Mouse (Mus musculus): Measurements from ENCODE around the gene Pycard. TPM values are rescaled to one million over a fixed set of nuclear protein-coding genes. Genes with fewer than 3 reads are reported as not detected.
A peak's percentile ranks its signal among the peaks of the same experiment; 100 is the strongest.

The Pycard gene
- total RNA-seq, 2 experiments from 2014 or later: 0.83 to 3.7 TPM

DNA sequence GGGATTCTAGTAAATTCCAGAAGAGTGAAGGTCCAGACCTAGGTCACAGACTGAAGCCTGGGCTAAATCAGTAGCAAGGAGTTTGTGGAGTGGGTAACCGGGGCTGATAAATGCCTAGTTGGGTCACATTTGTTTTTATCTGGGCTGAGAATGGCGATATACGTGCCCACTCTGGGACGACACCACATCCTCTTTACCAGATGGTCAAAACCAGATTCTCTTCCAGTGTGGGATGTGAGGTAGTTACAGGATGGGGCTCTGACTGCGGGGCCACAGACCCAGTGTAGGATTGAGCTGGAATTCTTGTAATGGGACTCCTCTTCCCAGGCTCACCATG is 10.5 kb upstream of the Pycard start:
- no peak for DNase-seq (ENCODE audit: low spot score in 2 of 2)

DNA sequence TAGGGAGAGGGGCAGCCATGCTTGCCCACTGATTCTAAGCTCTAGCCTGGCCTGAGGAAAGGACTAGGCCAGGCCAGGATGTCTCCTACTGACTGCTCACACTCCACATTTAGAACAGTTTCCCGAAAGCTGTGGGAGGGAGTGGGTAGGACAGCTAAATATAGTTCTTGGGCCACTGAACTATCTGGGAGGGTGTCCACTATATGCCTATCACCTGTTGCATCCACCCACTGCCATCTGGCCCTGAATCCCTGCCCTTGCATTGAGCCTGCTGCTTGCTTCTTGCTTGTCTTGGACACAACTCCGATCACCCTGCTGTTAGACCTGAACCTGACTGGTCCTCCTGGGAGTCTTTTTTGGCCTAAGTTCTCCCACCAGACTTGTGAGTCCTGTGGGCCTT is 10.0 kb upstream of the Pycard start, which contains the start of gene Trim72:
Gene Trim72 (plus strand): TSS at position 262 of the 400 bp plus-strand sequence.
- no peak for DNase-seq (ENCODE audit: low spot score in 2 of 2)

DNA sequence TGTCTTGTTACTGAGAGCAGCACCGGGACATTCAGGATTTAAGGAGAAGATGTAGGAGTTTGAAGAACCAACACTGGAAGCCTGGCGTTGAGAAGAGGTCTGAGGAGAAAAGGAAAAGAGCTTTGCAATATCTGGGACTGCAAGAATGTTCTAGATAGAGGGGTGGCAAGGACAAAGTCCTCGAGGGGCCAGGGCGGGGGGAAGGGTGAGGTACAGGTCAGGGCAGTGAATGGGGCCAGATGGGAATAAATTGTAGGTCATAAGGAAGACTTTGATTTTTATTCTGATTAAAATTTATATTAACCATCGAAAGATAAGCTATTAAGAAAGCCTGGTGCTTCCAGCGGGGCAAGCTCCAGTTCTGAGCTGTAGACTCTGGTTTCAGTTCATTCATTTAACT is 9.4 kb upstream of the Pycard start:
- DNase-seq (ENCODE audit: low spot score in 2 of 2): no peak

DNA sequence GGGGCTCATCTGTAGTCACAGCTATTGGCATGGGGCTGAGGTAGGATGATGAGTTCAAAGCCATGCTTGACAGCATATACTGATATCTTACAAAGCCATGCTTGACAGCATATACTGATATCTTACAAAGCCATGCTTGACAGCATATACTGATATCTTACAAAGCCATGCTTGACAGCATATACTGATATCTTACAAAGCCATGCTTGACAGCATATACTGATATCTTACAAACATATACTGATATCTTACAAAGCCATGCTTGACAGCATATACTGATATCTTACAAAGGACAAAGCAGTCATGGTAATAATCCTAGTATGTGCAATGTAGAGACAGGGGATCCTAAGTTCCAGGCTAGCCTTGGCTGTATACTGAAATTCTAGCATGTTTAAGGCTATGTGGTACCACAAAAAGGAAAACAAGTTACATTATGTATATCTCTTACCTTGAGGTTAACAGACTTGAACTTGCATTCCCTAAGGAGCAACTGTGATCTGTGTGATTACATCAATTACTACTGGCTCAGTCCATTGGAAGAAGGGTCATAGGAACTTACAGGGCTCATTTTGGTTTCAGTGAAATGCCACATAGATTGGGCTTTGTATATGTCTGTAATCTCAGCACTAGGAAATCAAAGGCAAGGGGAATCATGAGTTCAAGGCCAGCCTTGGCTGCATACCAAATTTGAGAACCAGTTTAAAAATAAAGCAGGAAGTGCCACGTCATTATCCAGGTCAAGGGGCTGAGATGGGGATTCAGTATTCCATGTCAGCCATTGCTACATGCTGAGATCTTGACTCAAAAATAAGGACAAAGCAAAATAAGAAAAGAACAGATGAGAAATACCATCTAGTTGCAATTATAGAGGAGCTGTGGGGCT is 6.6 kb upstream of the Pycard start:
- no peak for DNase-seq (ENCODE audit: low spot score in 2 of 2)

DNA sequence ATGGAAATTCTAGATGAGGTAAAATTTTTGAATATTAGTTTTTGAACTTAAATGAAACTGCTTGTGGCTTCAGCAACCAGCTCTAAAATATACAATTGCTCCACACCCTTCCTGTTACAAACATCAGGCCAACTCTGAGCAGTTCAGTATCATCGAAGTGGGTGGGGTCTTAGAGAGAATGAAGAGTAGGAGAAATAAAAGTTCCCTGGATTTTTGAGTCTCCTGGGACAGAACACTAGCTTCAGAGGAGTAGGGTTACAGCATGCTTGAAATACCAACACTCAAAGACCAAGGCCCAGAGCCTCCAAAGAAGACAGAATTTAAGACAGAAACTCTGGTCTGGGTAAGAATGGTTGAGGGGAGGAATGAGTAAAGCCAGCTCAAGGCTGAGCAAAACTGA is 5.8 kb upstream of the Pycard start:
- no peak for DNase-seq (ENCODE audit: low spot score in 2 of 2)

DNA sequence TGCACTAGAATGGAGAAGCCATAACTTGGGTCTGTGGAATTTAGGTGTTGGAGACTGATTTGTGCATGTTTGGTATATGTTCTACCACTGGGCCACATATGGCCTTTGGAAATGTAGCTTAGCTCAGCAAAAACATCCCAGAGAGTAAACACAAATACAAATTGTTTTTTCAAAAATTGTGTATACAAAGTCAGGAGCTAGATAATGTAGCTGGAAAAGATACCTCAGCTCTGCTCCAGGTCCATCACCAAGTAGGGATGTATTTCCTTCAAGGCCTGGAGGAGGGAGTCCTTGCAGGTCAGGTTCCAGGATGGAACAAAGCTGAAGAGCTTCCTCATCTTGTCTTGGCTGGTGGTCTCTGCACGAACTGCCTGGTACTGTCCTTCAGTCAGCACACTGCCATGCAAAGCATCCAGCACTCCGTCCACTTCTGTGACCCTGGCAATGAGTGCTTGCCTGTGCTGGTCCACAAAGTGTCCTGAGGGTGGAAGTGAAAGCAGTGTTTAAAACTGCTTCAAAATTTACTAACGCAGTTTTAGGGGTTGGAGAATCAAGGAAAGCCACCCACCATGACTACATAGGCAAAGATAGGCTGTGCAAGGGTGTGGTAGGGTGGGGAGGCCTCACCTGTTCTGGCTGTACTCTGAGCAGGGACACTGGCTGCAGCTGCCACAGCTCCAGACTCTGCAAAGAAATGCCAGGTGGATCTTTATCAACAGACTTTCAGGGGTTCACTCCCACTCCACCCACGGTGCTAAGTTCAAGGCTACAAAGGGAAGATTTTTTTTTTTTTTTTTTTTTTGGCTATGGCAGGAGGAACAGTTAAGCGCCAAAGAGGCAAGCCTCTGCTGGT is 953 bp downstream of the Pycard start:
- peak in 1 of 2 experiments; percentile 10 for DNase-seq (ENCODE audit: low spot score in 2 of 2)

DNA sequence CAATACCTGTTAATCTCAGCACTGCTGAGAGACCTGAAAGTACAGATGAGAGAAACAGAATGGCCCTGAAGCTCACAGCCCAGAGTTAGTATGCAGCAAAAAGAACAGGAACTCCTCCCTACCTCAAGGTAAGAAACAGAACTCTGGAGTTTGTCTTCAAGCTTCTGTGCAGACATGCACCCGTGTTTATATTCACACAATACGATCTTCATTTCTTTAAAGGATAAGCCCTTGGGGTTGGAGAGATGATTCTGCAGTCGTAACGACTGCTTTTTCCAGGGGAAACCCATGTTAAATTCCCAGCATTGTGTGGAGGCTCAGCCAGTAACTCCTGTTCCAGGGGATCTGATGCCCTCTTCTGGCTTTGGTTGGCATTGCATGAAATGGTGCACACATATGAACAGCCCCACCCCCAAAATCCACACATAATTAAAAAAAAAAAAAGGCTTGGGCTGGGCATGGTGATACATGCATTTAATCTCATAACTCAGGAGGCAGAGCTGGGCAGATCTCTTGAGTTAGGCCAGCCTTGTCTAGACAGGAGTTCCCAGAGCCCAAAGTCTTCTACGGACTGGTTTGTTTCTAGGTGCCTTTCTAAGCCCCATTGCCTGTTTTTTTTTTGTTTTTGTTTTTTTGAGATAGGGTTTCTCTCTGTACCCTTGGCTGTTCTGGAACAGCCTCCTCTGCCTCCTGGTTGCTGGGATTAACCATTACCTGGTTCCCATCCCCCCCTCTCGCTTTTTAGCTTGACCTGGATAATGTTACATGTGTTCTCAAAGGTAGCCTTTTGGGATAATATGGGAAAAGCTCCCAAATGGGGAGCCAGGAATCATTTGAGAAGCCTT is 1.8 kb downstream of the Pycard start:
- peak; percentile 65 to 74 for DNase-seq (ENCODE audit: low spot score in 2 of 2)

DNA sequence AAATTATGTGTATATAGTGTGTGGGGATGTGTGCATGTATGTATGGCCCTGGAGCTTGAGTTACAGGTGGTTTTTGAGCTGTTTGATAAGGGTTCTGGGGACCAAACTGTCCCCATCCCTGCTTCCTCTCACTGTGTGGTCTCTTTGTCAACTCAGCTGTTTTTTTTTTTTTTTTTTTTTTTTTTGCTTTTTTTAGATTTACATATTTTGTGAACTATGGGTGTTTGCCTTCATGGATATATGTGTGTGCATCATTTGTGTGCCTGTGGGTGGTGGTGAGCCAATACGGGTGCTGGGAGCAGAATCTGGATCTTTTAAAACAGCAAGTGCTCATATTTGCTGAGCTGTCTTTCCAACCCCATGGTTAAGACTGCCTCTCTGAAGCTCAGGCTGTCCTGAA is 4.8 kb downstream of the Pycard start:
- peak in 1 of 2 experiments; percentile 1 for DNase-seq (ENCODE audit: low spot score in 2 of 2)

DNA sequence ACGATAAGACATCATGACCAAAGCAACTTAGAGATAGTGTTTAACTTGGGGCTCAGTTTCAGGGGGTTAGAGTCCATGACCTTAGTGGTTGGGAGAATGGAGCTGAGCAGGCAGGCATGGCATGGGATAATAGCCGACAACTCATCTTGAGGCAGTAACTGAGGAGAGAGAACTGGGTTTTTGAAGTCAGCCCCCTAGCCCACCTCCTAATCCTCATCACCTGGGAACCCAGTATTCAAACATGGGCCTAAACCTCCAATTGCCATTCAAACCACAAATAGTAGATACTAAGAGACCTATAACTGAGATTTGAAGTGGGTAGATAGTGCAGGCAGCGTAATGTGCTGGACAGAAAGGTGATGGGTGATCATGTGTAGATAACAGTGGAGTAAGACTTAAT is 13.1 kb downstream of the Pycard start:
- DNase-seq (ENCODE audit: low spot score in 2 of 2): no peak

DNA sequence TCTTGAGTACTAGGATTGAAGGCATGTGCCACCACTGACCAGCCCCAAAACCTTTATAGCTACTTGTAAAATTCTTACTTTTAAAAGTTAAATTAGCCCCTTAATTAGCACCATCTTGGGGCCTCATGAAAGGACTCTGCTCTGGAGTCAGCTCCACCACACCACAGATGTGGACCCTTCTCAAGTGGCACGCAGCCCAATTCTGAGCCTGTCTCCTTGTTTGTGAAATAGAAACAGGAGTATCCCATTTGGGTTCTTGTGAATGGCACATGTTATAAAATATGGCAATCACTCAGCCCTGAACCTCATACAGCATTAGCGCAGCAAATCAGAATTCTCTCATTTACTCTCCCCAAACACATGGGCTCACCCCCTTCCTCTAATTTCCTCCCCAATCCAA is 14.8 kb downstream of the Pycard start:
- no peak for DNase-seq (ENCODE audit: low spot score in 2 of 2)

DNA sequence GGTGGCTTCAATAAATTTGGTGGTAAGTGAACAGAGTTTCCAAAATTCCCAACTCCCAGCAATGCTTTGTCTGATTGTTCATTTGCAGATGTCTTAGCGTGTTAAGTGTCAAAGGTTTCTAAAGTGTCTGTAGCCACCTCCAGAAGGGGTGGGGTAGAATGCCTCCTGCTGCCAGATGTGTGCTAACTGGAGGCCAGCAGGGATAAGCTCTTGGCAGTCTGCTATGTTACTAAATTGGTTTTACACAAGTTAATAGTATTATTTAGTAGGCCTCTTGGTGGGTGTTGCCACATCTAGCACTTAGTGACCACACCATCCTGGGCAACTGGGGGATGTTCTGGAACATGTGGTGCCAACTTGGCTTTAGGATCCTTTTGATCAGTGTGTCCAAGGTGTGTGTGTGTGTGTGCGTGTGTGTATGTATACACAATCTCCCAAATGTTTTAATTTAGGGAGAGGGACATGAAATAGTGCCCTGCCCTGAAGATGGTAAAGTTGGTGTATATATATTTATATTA is 19.2 kb downstream of the Pycard start:
- no peak for DNase-seq (ENCODE audit: low spot score in 2 of 2)

DNA sequence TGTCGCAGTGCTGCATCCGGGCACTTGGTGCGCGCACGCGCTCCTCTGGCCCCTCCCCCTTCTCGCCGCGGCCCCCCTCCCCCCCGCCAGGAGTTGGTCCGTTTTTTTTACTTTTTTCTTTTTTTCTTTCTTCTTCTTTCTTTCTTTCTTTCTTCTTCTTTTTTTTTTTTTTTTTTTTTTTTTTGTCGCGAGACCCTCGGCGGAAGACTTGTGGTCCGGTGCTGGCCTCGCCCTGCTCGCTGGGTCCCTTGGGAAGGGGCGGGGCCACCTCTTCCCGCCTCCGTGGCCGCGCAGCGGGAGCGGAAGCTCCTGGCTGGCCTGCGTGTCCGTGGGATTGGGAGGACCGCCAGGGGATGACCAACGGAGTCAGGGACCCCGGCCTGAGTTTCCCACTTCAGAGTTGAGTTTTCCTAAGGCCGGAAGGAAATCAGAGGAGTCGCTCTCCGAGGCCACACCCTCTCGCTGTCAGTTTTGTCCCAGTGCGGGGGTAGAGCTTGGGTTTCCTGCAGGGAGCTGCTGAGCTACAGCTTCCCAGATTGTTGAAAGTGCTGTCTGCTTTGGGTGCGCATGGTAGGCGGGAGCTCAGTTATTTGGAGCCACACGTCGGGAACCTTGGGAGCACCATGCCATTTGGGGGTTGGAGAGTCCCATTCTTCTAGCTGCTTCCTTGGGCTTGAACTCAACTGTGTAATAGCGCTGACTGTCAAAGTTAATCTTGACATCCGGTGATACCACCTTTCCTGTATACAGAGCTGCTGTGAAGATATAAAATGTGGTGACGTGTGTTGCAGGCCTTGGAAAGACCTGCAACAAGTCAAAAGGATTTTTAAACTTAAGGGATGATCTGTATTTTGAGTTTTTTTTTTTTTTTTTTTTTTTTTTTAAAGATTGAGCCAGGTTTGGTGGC is 25.5 kb downstream of the Pycard start:
- peak; percentile 63 to 79 for DNase-seq (ENCODE audit: low spot score in 2 of 2)

DNA sequence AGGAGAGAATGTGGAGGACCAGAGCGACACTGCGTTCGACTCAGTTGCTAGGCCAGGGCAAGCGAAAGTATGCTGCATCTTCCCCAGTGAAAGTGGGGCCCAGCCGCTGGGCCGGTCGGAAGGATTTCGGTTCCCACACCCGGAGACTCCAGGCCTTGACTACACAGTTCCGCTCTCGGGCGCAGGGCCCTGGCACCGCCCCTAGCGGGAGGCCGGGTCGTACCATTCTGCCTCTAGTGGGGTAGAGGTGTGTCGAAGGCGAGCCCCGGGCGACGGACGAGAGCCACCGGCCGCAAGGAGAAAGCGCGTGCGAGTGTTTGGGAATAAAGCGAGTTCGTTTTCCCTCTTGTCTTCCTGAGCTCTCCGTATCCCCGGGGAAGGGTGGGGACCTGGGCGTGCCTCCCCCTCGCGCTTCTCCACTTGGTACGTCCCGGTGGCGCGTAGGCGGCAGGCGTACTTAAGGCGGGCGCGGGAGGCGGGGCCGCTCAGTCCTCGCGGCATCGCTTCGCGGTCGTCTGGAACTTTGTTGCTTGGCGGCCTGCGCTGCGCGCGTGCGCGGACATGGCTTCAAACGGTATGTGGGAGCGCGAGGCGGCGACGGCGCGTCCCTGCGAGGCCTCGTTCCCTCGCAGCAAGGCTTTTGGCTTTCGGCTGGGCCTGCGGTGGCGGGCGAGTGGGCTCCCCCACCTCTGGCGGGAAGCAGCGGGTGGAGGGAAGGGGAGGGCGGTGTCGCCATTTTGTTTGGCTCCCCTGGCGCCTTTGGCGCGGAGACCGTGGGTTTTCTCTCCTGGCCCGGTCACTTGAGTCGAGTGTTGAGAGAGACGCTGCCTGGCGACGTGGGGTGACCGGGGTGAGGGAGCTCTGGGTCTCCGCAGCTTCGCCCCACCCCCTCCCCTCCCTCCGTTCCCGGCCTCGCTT is 26.4 kb downstream of the Pycard start, which contains the start of gene Fus:
Gene Fus (plus strand): TSS at position 454 of the 918 bp plus-strand sequence.
- peak; percentile 98 for DNase-seq (ENCODE audit: low spot score in 2 of 2)

DNA sequence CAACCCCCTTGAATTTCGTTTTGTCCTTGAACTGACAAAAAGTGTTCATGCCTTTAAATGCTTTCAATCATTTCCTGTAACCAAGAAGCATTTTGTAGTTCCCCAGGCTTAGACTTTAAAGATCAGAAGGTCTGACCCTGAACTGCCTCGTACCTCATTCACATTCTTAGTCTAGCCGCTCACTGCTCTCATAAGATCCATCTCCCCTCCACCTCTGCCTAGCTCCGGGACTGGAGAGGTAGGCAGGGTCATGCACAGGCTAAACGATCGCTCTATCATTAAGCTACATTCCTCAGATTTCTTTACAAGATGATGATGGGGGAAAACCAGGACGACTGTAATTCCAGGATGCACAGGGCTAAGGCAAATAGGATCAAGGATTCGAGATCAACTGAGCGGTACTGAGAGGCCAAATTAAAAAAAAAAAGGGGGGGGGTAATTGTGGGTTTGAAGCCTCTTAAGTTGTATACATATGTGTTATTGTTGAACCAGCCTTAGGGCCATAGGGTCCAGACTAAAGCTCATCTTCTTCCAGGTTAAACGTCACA is 27.2 kb downstream of the Pycard start:
- DNase-seq (ENCODE audit: low spot score in 2 of 2): no peak

DNA sequence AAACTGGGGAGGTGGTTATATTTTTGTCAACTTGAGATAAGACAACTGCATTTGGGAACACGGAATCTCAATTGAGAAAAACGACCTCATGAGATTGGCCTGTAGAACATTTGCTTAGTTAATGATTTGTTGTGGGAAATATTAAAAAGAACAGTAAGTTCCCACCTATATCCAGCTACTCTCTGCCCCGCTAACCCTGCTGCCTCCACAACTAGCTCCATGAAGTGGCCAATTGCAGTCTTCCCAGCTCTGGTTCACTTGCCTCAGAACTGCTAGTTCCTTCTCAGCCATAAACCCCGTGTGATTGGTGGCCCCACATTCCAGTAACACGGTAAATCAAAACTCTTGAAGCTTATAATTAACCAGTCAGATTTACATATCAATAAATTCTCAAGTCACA is 34.3 kb downstream of the Pycard start:
- DNase-seq (ENCODE audit: low spot score in 2 of 2): no peak

DNA sequence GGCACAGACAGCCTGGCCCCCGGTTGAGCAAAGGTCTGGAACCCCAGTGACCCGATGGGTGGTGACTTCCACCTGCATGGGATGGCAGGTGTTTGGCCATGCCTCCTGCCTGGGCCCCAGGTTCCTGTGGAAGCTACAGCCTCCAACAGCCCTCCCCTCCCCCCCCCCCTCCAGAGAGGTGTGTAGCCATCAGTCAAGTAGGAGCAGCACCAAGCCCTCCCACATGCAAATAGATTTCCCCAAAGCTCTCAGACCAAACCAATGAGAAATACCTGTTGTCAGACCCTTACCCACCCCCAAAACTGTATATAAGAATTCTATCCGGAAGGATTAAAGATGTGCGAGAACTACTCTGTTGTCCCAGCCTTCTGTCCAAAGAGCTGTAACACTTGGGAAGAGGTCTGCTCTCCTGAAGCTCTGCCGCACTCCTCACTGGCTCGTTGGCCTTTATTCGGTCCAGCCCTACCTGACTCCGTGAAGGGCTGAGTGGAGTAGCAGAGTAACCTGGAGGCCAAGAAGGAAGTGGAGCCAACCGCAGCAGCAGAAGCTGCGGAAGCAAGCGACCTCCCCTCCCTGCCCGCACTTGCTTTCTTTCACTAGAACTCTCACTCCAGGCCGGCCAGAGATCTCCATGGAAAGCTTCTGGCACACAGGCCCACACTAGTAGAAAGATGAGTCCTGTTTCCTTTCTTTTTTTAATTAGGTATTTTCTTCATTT is 40.6 kb downstream of the Pycard start:
- no peak for DNase-seq (ENCODE audit: low spot score in 2 of 2)

DNA sequence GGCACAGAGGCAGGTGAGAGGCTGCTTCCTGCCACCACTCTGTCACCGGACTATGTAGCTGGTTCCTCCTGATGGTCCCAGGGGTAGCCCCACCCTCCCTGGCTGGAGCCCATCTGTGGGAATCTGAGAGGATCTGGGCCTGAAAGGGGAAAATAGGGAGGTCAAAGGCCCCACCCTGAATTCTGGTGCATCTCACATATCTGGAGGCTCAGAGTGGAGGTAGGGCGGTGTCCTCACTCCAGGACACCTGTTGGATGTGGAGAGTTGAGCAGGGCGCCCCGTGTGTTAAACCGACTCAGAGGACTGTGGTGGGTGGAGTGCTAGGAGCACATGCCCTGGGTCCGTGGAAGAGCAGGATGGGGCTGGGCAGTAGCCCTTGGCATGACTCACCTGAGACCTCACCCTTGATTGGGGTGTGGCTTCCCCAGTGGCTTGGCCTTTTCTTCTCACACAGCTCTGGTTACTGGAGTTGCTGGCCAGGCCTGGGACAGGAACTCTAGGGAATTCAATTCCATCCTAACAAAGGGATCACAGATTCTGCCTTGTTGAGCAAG is 47.1 kb downstream of the Pycard start, which contains the start of gene Prss36:
Gene Prss36 (minus strand): TSS at position 256 of the 554 bp plus-strand sequence.
- DNase-seq (ENCODE audit: low spot score in 2 of 2): no peak

All from adrenal gland, adult 18-20 months (tissue).